ENCODE assay signal across 19 mouse cellular contexts in the genomic region with DNA sequence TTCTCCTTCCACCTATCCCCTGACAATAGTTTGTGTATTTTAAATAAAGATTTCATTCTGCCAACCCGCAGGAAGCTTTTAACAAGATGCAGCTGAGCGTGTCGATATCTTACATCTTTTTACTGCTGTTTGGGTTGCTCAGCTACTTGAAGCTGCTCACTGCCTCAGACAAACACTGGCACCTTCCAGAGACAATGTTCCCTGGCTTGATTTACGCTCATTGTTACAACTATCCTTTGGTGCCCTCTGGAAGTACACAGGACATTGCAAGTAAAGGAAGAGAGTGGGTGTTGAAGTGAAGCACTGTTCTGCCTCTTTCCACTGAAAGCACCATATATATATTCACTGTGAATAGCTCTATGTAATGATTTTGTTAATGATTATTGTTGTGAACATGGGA. TPM values are rescaled to one million over a fixed set of nuclear protein-coding genes. Genes with fewer than 3 reads are reported as not detected.
DNase-seq lines count a peak whose midpoint lies in the region; ATAC-seq and TF ChIP-seq lines count a peak whose summit lies in the region.
"Had no signal": no experiment of that assay in that cellular context is flagged by ENCODE, and none has a peak within 500 bp of the region (broad histone marks: within the 10 kb centered on the region; RNA-seq: fewer than 3 reads in every experiment).

No protein-coding gene starts in this region.

- TF ChIP-seq POLR2A in cortical plate, adult 2 months (IDR thresholded peaks at IDR 0.05; ENCODE audit: extremely low read depth, insufficient read depth, low read length) = no peak

- intact Hi-C loops in left cerebral cortex, postnatal 25 days (cut with DNase I) = loop anchor here (5.0 kb wide), 1 partner anchor 208 kb away; no protein-coding TSS in a partner anchor

- H3K9ac ChIP-seq in hindbrain, embryonic 13.5 days = no peak overlapping the region
- H3K9ac ChIP-seq in hindbrain, embryonic 11.5 days (ENCODE audit: low read depth, low read length) = no peak overlapping the region
- H3K9ac ChIP-seq: heart, embryonic 12.5 days; lung, embryonic 15.5 days had no signal

- peaks cover 8% of the 10 kb centered on the region; the same call in 1 of the 2 replicates for H3K4me1 ChIP-seq in hindbrain, embryonic 13.5 days (replicated peaks)
- H3K4me1 ChIP-seq in hindbrain, embryonic 11.5 days (replicated peaks; ENCODE audit: control insufficient read depth, insufficient read depth, low read length) = no peaks in the 10 kb centered on the region
- no peaks in the 10 kb centered on the region for H3K4me1 ChIP-seq in cortical plate, adult 2 months (ENCODE audit: control insufficient read depth, insufficient read depth, low read length)

- H3K9me3 ChIP-seq in hindbrain, embryonic 13.5 days = no peaks in the 10 kb centered on the region
- H3K9me3 ChIP-seq in hindbrain, embryonic 11.5 days (ENCODE audit: control insufficient read depth, low read length) = no peaks in the 10 kb centered on the region
- H3K9me3 ChIP-seq: heart, embryonic 12.5 days; lung, embryonic 15.5 days had no signal

- no peak overlapping the region for H3K4me3 ChIP-seq in hindbrain, embryonic 13.5 days
- no peak overlapping the region for H3K4me3 ChIP-seq in hindbrain, embryonic 11.5 days (ENCODE audit: low read depth, low read length)
- H3K4me3 ChIP-seq in cortical plate, adult 2 months (ENCODE audit: insufficient read depth, low read length) = peak overlapping the region; percentile 94
- H3K4me3 ChIP-seq: heart, embryonic 12.5 days; lung, embryonic 15.5 days had no signal

- H3K4me2 ChIP-seq in hindbrain, embryonic 13.5 days = peak overlapping the region; percentile 78
- no peak overlapping the region for H3K4me2 ChIP-seq in hindbrain, embryonic 11.5 days (replicated peaks; ENCODE audit: low read depth, low read length)
- H3K4me2 ChIP-seq: heart, embryonic 12.5 days; liver, embryonic 11.5 days; lung, embryonic 15.5 days had no signal

- 46% methylated on average over 4 of the region's 4 CpGs for WGBS in hindbrain, embryonic 13.5 days
- WGBS in hindbrain, embryonic 11.5 days = 63% methylated on average over 4 of the region's 4 CpGs

- no peak overlapping the region for H3K27ac ChIP-seq in hindbrain, embryonic 13.5 days
- no peak overlapping the region for H3K27ac ChIP-seq in hindbrain, embryonic 11.5 days (ENCODE audit: low read depth, low read length)
- H3K27ac ChIP-seq in cortical plate, adult 2 months (ENCODE audit: insufficient read depth, low read length) = no peak overlapping the region
- H3K27ac ChIP-seq: lung, embryonic 15.5 days had no signal

- ATAC-seq in hindbrain, embryonic 13.5 days (ENCODE audit: low FRiP score) = no peak
- no peak for ATAC-seq in hindbrain, embryonic 11.5 days (ENCODE audit: low FRiP score)

- no peaks in the 10 kb centered on the region for H3K36me3 ChIP-seq in hindbrain, embryonic 13.5 days
- no peaks in the 10 kb centered on the region for H3K36me3 ChIP-seq in hindbrain, embryonic 11.5 days (ENCODE audit: control insufficient read depth, insufficient read depth, low read length)
- H3K36me3 ChIP-seq: heart, embryonic 12.5 days; lung, embryonic 15.5 days had no signal

- H3K27me3 ChIP-seq in hindbrain, embryonic 13.5 days = no peaks in the 10 kb centered on the region
- H3K27me3 ChIP-seq in hindbrain, embryonic 11.5 days (ENCODE audit: control insufficient read depth, insufficient read depth, low read length) = peaks cover 7% of the 10 kb centered on the region

- no peak for DNase-seq in hindbrain, embryonic 11.5 days (ENCODE audit: low spot score)
- peak; percentile 24 to 55 for DNase-seq in left cerebral cortex, postnatal 25 days (ENCODE audit: low spot score in 2 of 2)
- DNase-seq in left cerebral cortex, adult 9 months (ENCODE audit: low spot score in 2 of 2) = no peak
- peak; percentile 18 for DNase-seq in mesoderm, embryonic 11.5 days (ENCODE audit: low read depth, low spot score)
- no peak for DNase-seq in lung, postnatal 36 days
- DNase-seq: adrenal gland, adult 2 months; cerebellum, adult 2 months; embryo, embryonic 11 days; heart, postnatal 4 days; kidney, adult 11 months; kidney, postnatal 25 days; spleen, adult 18-20 months; thymus, postnatal 14 days had no signal

- TF ChIP-seq CTCF in cortical plate, adult 2 months (IDR thresholded peaks at IDR 0.05; ENCODE audit: extremely low read depth, insufficient read depth, low read length) = no peak

RNA-seq across cellular contexts. Expression of gene Ptprd, which starts 2.2 kb away (rescaled TPM):
- 90.0 and 96.7 TPM in 2 replicates for polyA plus RNA-seq in hindbrain, embryonic 13.5 days (2015; fragmentation: Nextera tagmentation; extraction: Ambion mirVana)
- polyA plus RNA-seq in hindbrain, embryonic 11.5 days (2014; fragmentation: Nextera tagmentation; extraction: Ambion mirVana) = 27.3 and 31.7 TPM in 2 replicates
- 100 to 1,000 TPM; 331 to 336 TPM for total RNA-seq in left cerebral cortex, postnatal 25 days (2021)
- polyA plus RNA-seq in cortical plate, adult 2 months (2012; rRNA removed) = 150 and 152 TPM in 2 replicates
- total RNA-seq: MEL had no signal

Comparison
In these comparisons a context has a peak if more than half of its experiments do, and no peak if none do; other contexts are left out.
1. DNase-seq: peak in left cerebral cortex, postnatal 25 days (2 of 2) and mesoderm, embryonic 11.5 days (single experiment); none in hindbrain, embryonic 11.5 days (single experiment), left cerebral cortex, adult 9 months (0 of 2) and lung, postnatal 36 days (single experiment).